Mouse (Mus musculus): ENCODE results near the gene Sestd1.

GRCm38 (mm10) chr2:77168781-77169180 is 111.6 kb downstream of the Sestd1 start:
- TF ChIP-seq GATA1 (IDR thresholded peaks at IDR 0.05; ENCODE audit: low read length) (no peak), TAL1 (IDR thresholded peaks at IDR 0.05; ENCODE audit: low read length) (no peak)
